Mouse (Mus musculus) CH12.LX (cell line): ENCODE data around the gene Dnase2a. TPM values are rescaled to one million over a fixed set of nuclear protein-coding genes. Genes with fewer than 3 reads are reported as not detected.

Experiments used
- DNase-seq: peaks from one replicate; pipeline ENCODE4 v3.0.0-alpha.2; 2013; ENCODE audit errors: extremely low read depth
- H3K27ac ChIP-seq: 2 replicates; pipeline ENCODE4 v1.5.1; 2012; ENCODE audit warnings: low read depth, mild to moderate bottlenecking, control low read depth, moderate library complexity; ENCODE audit not compliant: insufficient read depth
- H3K27me3 ChIP-seq: replicated peaks from 2 replicates; pipeline ENCODE3; 2012; ENCODE audit warnings: inconsistent platforms
- H3K36me3 ChIP-seq, 2 experiments: replicated peaks in 1 of 2; 2 replicates each; pipeline versions ENCODE3 to v1.6.1; 2012; ENCODE audit warnings: inconsistent platforms in 1 of 2, low read length in 1 of 2, mild to moderate bottlenecking in 1 of 2, mixed read lengths in 1 of 2, moderate library complexity in 1 of 2; ENCODE audit not compliant: control insufficient read depth in 1 of 2, insufficient read depth in 1 of 2
- H3K4me1 ChIP-seq, 2 experiments: 2 replicates each; pipeline ENCODE4 v1.6.1; 2012; ENCODE audit warnings: inconsistent platforms in 1 of 2, moderate library complexity in 1 of 2; ENCODE audit not compliant: insufficient read depth in 2 of 2, control insufficient read depth in 1 of 2
- H3K4me2 ChIP-seq: 2 replicates; pipeline ENCODE4 v1.6.1; 2012; ENCODE audit warnings: low read depth, mild to moderate bottlenecking, control low read depth; ENCODE audit not compliant: poor library complexity, insufficient read depth, severe bottlenecking
- H3K4me3 ChIP-seq, 3 experiments: fragments of 150-350 bp in 1 of 3; sonication (generic) in 1 of 3; replicated peaks in 1 of 3; 2 replicates each; pipeline versions ENCODE3 to v1.5.1; 2011 to 2012; ENCODE audit warnings: low read depth in 2 of 3, low read length in 2 of 3, mild to moderate bottlenecking in 2 of 3, moderate library complexity in 2 of 3, control low read depth in 1 of 3, improper control_type of control experiment in 1 of 3, inconsistent platforms in 1 of 3, mixed read lengths in 1 of 3; ENCODE audit not compliant: poor library complexity in 1 of 3
- H3K79me2 ChIP-seq: replicated peaks from 2 replicates; pipeline ENCODE4 v1.6.1; 2012; ENCODE audit warnings: mild to moderate bottlenecking, moderate library complexity; ENCODE audit not compliant: control insufficient read depth, poor library complexity, insufficient read depth, severe bottlenecking; ENCODE audit errors: extremely low read depth
- H3K9ac ChIP-seq: 2 replicates; pipeline ENCODE4 v1.6.1; 2012; ENCODE audit warnings: low read depth, mild to moderate bottlenecking, control low read depth, moderate library complexity; ENCODE audit not compliant: insufficient read depth
- H3K9me3 ChIP-seq: replicated peaks from 2 replicates; pipeline ENCODE3; 2012; ENCODE audit warnings: low read length, inconsistent platforms, mixed read lengths
- BHLHE40 ChIP-seq: IDR thresholded peaks from 2 replicates; pipeline ENCODE4 v1.6.1; 2011; ENCODE audit warnings: mild to moderate bottlenecking, low read depth, low read length, improper control_type of control experiment
- CHD1 ChIP-seq: IDR thresholded peaks from 2 replicates; pipeline ENCODE4 v1.6.1; 2012; ENCODE audit warnings: low read depth, low read length, improper control_type of control experiment, inconsistent platforms
- CHD2 ChIP-seq: IDR thresholded peaks from 2 replicates; pipeline ENCODE4 v1.6.1; 2011; ENCODE audit warnings: low read length, improper control_type of control experiment
- CTCF ChIP-seq, 2 experiments: IDR thresholded peaks in 1 of 2; conservative IDR thresholded peaks in 1 of 2; 2 replicates each; pipeline ENCODE4 v1.5.1; 2011 to 2012; ENCODE audit warnings: low read depth in 2 of 2, low read length in 2 of 2, improper control_type of control experiment in 1 of 2, inconsistent platforms in 1 of 2, mild to moderate bottlenecking in 1 of 2, moderate library complexity in 1 of 2
- ELF1 ChIP-seq: IDR thresholded peaks from 2 replicates; pipeline ENCODE4 v1.6.1; 2014; ENCODE audit warnings: low read depth, mild to moderate bottlenecking, inconsistent platforms, low read length, improper control_type of control experiment
- GABPA ChIP-seq: IDR thresholded peaks from 2 replicates; pipeline ENCODE4 v1.6.1; 2012; ENCODE audit warnings: low read depth, low read length, improper control_type of control experiment, inconsistent platforms; ENCODE audit not compliant: insufficient replicate concordance
- HCFC1 ChIP-seq: IDR thresholded peaks from 2 replicates; pipeline ENCODE4 v1.6.1; 2012; ENCODE audit warnings: low read depth, mild to moderate bottlenecking, inconsistent platforms, low read length, improper control_type of control experiment
- IRF4 ChIP-seq: IDR thresholded peaks from 2 replicates; pipeline ENCODE4 v1.6.1; 2014; ENCODE audit warnings: low read depth, mild to moderate bottlenecking, inconsistent platforms, low read length, improper control_type of control experiment
- JUN ChIP-seq: IDR thresholded peaks from 2 replicates; pipeline ENCODE4 v1.6.1; 2011; ENCODE audit warnings: low read depth, mild to moderate bottlenecking, low read length, improper control_type of control experiment, moderate library complexity; ENCODE audit not compliant: insufficient read depth
- MAX ChIP-seq: IDR thresholded peaks from 2 replicates; pipeline ENCODE4 v1.6.1; 2011; ENCODE audit warnings: low read length, improper control_type of control experiment
- NELFE ChIP-seq: IDR thresholded peaks from 2 replicates; pipeline ENCODE4 v1.6.1; 2011; ENCODE audit warnings: low read depth, low read length, improper control_type of control experiment
- POLR2A ChIP-seq: IDR thresholded peaks from 2 replicates; pipeline ENCODE4 v1.6.1; 2011; ENCODE audit warnings: low read depth, mild to moderate bottlenecking, improper control_type of control experiment, low read length
- RAD21 ChIP-seq: IDR thresholded peaks from 2 replicates; pipeline ENCODE4 v1.6.1; 2011; ENCODE audit warnings: low read depth, mild to moderate bottlenecking, low read length, improper control_type of control experiment, moderate library complexity
- RCOR1 ChIP-seq: conservative IDR thresholded peaks from 2 replicates; pipeline ENCODE4 v1.6.1; 2012; ENCODE audit warnings: low read depth, mild to moderate bottlenecking, inconsistent platforms, low read length, improper control_type of control experiment
- SIN3A ChIP-seq: IDR thresholded peaks from 2 replicates; pipeline ENCODE4 v1.6.1; 2012; ENCODE audit warnings: low read length, improper control_type of control experiment, inconsistent platforms
- SMC3 ChIP-seq: IDR thresholded peaks from 2 replicates; pipeline ENCODE4 v1.6.1; 2011; ENCODE audit warnings: low read depth, low read length, improper control_type of control experiment
- TBP ChIP-seq: conservative IDR thresholded peaks from 2 replicates; pipeline ENCODE4 v1.6.1; 2011; ENCODE audit warnings: low read depth, low read length, improper control_type of control experiment
- TCF12 ChIP-seq: IDR thresholded peaks from 2 replicates; pipeline ENCODE4 v1.6.1; 2014; ENCODE audit warnings: low read depth, mild to moderate bottlenecking, inconsistent platforms, low read length, improper control_type of control experiment
- UBTF ChIP-seq: IDR thresholded peaks from 2 replicates; pipeline ENCODE4 v1.6.1; 2012; ENCODE audit warnings: low read depth, mild to moderate bottlenecking, inconsistent platforms, low read length, improper control_type of control experiment, moderate library complexity
- ZC3H11A ChIP-seq: IDR thresholded peaks from 2 replicates; pipeline ENCODE4 v1.6.1; 2012; ENCODE audit warnings: low read depth, mild to moderate bottlenecking, inconsistent platforms, low read length, improper control_type of control experiment
- dilution Hi-C: fragments of 300-500 bp; cut with MboI; formaldehyde crosslinking; loops from 2 replicates; pipeline ENCODE4 v1.14.3; 2020; ENCODE audit warnings: low sequenced_read_pairs; ENCODE audit not compliant: extremely low pct_unique_long_range_greater_than_20kb, extremely low pct_ligation_motif_present
- in situ Hi-C: fragments of 300-500 bp; cut with MboI; formaldehyde crosslinking; loops from 3 replicates; pipeline ENCODE4 v1.14.3; 2019; ENCODE audit warnings: low sequenced_read_pairs, low pct_ligation_motif_present, low pct_unique_long_range_greater_than_20kb, mixed read lengths
- polyA plus RNA-seq: library from polyadenylated mRNA; unstranded; fragments of >175 nt; gene quantifications from 2 replicates; pipeline ENCODE4 v1.2.1, GENCODE M21; 2012; ENCODE audit warnings: low read depth; ENCODE audit not compliant: insufficient read length
- total RNA-seq, 2 experiments: library from RNA; depleted of rRNA; stranded (reverse); fragments of 300-350 nt in 1 of 2; fragments of >200 nt in 1 of 2; gene quantifications; 2 replicates each; pipeline ENCODE4 v1.2.3; 2012 to 2014

Gene Dnase2a
- total and polyA plus RNA-seq, 3 experiments = 12.8 to 25.4 (median 15.0) TPM

DNA sequence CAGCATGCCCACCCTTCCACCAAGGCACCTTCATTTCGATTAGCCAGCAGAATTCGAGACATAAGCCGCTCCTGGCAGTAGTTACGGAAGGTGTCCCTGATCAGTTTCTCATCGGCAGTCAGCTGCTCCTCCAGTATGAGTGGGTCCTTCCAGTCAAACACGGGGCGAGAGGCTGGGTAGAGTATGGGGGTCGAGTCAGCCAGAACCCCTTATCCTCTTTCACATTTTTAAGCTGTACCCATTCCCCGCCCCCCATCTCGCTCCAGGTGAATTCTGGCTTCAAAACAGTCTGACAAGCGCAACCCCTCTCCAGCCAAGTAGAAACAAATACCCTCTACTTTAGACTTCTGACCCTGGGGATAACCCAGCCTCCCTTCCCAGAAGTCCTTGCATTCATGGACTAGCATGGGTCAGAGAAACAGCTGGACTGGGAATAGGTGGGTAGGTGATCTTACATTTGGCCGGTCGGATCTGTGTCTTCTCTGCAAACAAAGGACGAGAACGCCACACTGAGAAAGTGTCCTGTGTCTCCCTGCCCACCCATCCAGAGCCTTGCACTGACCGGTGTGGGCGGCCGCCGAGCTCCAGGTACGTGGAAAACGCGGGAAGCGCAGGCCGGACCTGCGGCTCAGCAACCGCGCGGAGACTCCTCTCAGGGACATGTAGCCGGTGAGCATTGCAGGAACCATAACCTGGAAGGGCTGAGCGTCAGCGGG lies 15.2 kb upstream of the Dnase2a start (continued):
- TF ChIP-seq SMC3 (no peak), TBP (no peak)

DNA sequence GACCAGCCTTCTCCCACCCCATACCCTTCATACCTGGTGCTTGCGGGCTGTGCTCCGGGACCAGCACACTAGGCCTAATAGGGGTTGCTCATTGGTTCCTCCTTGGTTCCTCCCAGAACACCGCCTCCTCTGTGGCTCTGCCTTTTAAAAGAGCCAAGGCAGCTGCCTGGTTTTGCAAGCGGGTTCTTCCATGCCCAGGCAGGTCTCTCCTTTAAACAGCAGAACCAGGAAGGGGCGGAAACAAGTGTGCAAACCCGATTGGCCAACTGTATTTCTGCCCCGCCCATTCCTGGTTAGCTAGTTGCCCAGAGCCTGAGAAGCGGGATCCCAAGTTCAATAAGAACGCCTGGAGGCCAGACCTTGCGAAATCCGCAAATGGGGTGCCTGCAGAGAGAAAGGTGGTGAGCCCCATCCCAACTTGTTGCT lies 14.6 kb upstream of the Dnase2a start, which contains the start of gene Gcdh:
TSS of gene Gcdh (minus strand) at position 213 of the 426 bp plus-strand sequence.
- Histone ChIP-seq H3K4me1 (peaks cover 7 to 22% of the 10 kb centered on the region in 2 experiments; a peak in 3 of 4 replicates), H3K36me3 (peaks cover 2 to 27% of the 10 kb centered on the region in 2 experiments), H3K4me3 (peak within 1 kb of the TSS; percentile 74 to 86 (median 74)), H3K79me2 (no peaks in the 10 kb centered on the region), H3K9ac (peak within 1 kb of the TSS; percentile 82), H3K27ac (no peak within 1 kb of the TSS), H3K27me3 (no peaks in the 10 kb centered on the region), H3K4me2 (peak within 1 kb of the TSS; percentile 94), H3K9me3 (no peaks in the 10 kb centered on the region)
- in situ Hi-C loops = no loop called here
- dilution Hi-C loops = no loop called here
- TF ChIP-seq GABPA = no peak
- no peak for TF ChIP-seq RCOR1
- no peak for TF ChIP-seq NELFE
- peak; percentile 75 for TF ChIP-seq HCFC1
- peak; percentile 60; the same call in 1 of the 2 replicates for TF ChIP-seq MAX
- TF ChIP-seq ELF1 = peak; percentile 96
- no peak for TF ChIP-seq CHD1
- TF ChIP-seq BHLHE40 = peak; percentile 29; the same call in 1 of the 2 replicates
- peak; percentile 99 for TF ChIP-seq SIN3A
- peak; percentile 6; the same call in 1 of the 2 replicates for TF ChIP-seq IRF4
- TF ChIP-seq JUN = no peak
- TF ChIP-seq CTCF (conservative IDR thresholded peaks at IDR 0.05 in 1 of 2, IDR thresholded peaks at IDR 0.05 in 1 of 2; ENCODE audit: low read depth in 2 of 2, low read length in 2 of 2) = no peak
- peak; percentile 80 for TF ChIP-seq POLR2A
- no peak for TF ChIP-seq RAD21
- peak; percentile 44; the same call in 1 of the 2 replicates for TF ChIP-seq UBTF
- TF ChIP-seq CHD2 = no peak
- no peak; the same call in none of the 2 replicates for TF ChIP-seq TBP
- TF ChIP-seq TCF12 = no peak; the same call in 1 of the 2 replicates
- peak; percentile 7; the same call in 1 of the 2 replicates for TF ChIP-seq ZC3H11A
- DNase-seq = peak; percentile 98
